26 mouse cellular contexts compared by ENCODE assay signal in genomic region chr1:30701116-30701515, GRCm38 (mm10).
A peak's percentile ranks its signal among the peaks of the same experiment; 100 is the strongest.
DNase-seq lines count a peak whose midpoint lies in the region; ATAC-seq and TF ChIP-seq lines count a peak whose summit lies in the region.
"Had no signal": no experiment of that assay in that cellular context is flagged by ENCODE, and none has a peak within 500 bp of the region (broad histone marks: within the 10 kb centered on the region; RNA-seq: fewer than 3 reads in every experiment).

No protein-coding gene starts in this region.

- no peak for DNase-seq in left cerebral cortex, adult 2 months (ENCODE audit: extremely low spot score in 1 of 2, low spot score in 2 of 2)
- DNase-seq in left cerebral cortex, postnatal 36 days (ENCODE audit: low spot score in 2 of 2) = no peak
- DNase-seq in brain, embryonic 14.5 days (ENCODE audit: low read depth) = peak; percentile 62
- DNase-seq in layer of hippocampus, adult 9-10 months (ENCODE audit: low spot score) = peak; percentile 60
- no peak for DNase-seq in B cell, adult 2 months
- DNase-seq in lung, postnatal 25 days (ENCODE audit: low spot score) = no peak
- DNase-seq: cerebellum, adult 8-10 months; heart, postnatal 4 days; kidney, adult 18-20 months; kidney, postnatal 4 days; right cerebral cortex, postnatal 4 days; thymus, adult 2 months; thymus, postnatal 4 days had no signal

- TF ChIP-seq CTCF in left cerebral cortex, adult 2 months (IDR thresholded peaks at IDR 0.05) = no peak
- no peak for TF ChIP-seq CTCF in brain, embryonic 14.5 days (IDR thresholded peaks at IDR 0.05; ENCODE audit: borderline replicate concordance, extremely low read depth, insufficient read depth, insufficient read length)

- H3K36me3 ChIP-seq in forebrain, embryonic 15.5 days = no peaks in the 10 kb centered on the region
- H3K36me3 ChIP-seq in forebrain, embryonic 12.5 days (replicated peaks) = no peaks in the 10 kb centered on the region
- H3K36me3 ChIP-seq: embryonic facial prominence, embryonic 15.5 days; G1E; heart, embryonic 10.5 days; limb, embryonic 13.5 days; liver, embryonic 12.5 days; stomach, embryonic 15.5 days had no signal

- no peaks in the 10 kb centered on the region for H3K4me1 ChIP-seq in forebrain, embryonic 15.5 days
- no peaks in the 10 kb centered on the region for H3K4me1 ChIP-seq in forebrain, embryonic 12.5 days
- H3K4me1 ChIP-seq: embryonic facial prominence, embryonic 15.5 days; heart, embryonic 10.5 days; limb, embryonic 13.5 days; liver, embryonic 12.5 days; stomach, embryonic 15.5 days had no signal

- intact Hi-C loops in left cerebral cortex, adult 2 months (cut with DNase I) = loop anchor here (2.0 to 5.0 kb wide), 3 partner anchors 71 to 636 kb away; no protein-coding TSS in a partner anchor
- intact Hi-C loops in left cerebral cortex, postnatal 36 days (cut with DNase I) = loop anchor here (5.0 to 10.0 kb wide), 2 partner anchors 234 to 636 kb away; no protein-coding TSS in a partner anchor

- TF ChIP-seq POLR2A in brain, embryonic 14.5 days (IDR thresholded peaks at IDR 0.05; ENCODE audit: borderline replicate concordance, extremely low read depth, insufficient read depth, insufficient read length, poor library complexity, severe bottlenecking) = no peak

- ATAC-seq in forebrain, embryonic 15.5 days (replicated peaks) = peak; percentile 84
- ATAC-seq in forebrain, embryonic 12.5 days (ENCODE audit: low FRiP score) = no peak
- ATAC-seq: inflammation-experienced regulatory T-cells, adult 6 months; liver, embryonic 12.5 days; Patski had no signal

- no peaks in the 10 kb centered on the region for H3K27me3 ChIP-seq in forebrain, embryonic 15.5 days
- H3K27me3 ChIP-seq in forebrain, embryonic 12.5 days = no peaks in the 10 kb centered on the region
- H3K27me3 ChIP-seq: CH12.LX; embryonic facial prominence, embryonic 15.5 days; limb, embryonic 13.5 days; liver, embryonic 12.5 days; stomach, embryonic 15.5 days had no signal

- peak overlapping the region; percentile 84 for H3K27ac ChIP-seq in forebrain, embryonic 15.5 days (replicated peaks)
- no peak overlapping the region for H3K27ac ChIP-seq in forebrain, embryonic 12.5 days
- H3K27ac ChIP-seq in left cerebral cortex, adult 2 months = peak overlapping the region; percentile 69
- H3K27ac ChIP-seq: embryonic facial prominence, embryonic 15.5 days; heart, embryonic 10.5 days; hindbrain, embryonic 14.5 days; limb, embryonic 13.5 days; liver, embryonic 12.5 days; stomach, embryonic 15.5 days had no signal

- H3K9me3 ChIP-seq in forebrain, embryonic 15.5 days = no peaks in the 10 kb centered on the region
- no peaks in the 10 kb centered on the region for H3K9me3 ChIP-seq in forebrain, embryonic 12.5 days
- H3K9me3 ChIP-seq: embryonic facial prominence, embryonic 15.5 days; G1E; heart, embryonic 10.5 days; limb, embryonic 13.5 days; liver, embryonic 12.5 days; stomach, embryonic 15.5 days had no signal

- no peak overlapping the region for H3K4me2 ChIP-seq in forebrain, embryonic 15.5 days (replicated peaks)
- no peak overlapping the region for H3K4me2 ChIP-seq in forebrain, embryonic 12.5 days
- H3K4me2 ChIP-seq: embryonic facial prominence, embryonic 15.5 days; hindbrain, embryonic 14.5 days; limb, embryonic 13.5 days; liver, embryonic 12.5 days; midbrain, embryonic 11.5 days; stomach, embryonic 15.5 days had no signal

- 51% methylated on average over 3 of the region's 3 CpGs for WGBS in forebrain, embryonic 15.5 days
- WGBS in forebrain, embryonic 12.5 days = 82% methylated on average over 3 of the region's 3 CpGs

- H3K9ac ChIP-seq in forebrain, embryonic 15.5 days (replicated peaks) = no peak overlapping the region
- H3K9ac ChIP-seq in forebrain, embryonic 12.5 days = no peak overlapping the region
- H3K9ac ChIP-seq: embryonic facial prominence, embryonic 15.5 days; hindbrain, embryonic 14.5 days; limb, embryonic 13.5 days; liver, embryonic 12.5 days; stomach, embryonic 15.5 days had no signal

- H3K4me3 ChIP-seq in forebrain, embryonic 15.5 days = no peak overlapping the region
- H3K4me3 ChIP-seq in forebrain, embryonic 12.5 days (replicated peaks) = no peak overlapping the region
- no peak overlapping the region for H3K4me3 ChIP-seq in left cerebral cortex, adult 2 months
- H3K4me3 ChIP-seq: embryonic facial prominence, embryonic 15.5 days; heart, embryonic 10.5 days; limb, embryonic 13.5 days; liver, embryonic 12.5 days; stomach, embryonic 15.5 days had no signal

Comparison
In these comparisons a context has a peak if more than half of its experiments do, and no peak if none do; other contexts are left out.
1. DNase-seq: peak in brain, embryonic 14.5 days (single experiment) and layer of hippocampus, adult 9-10 months (single experiment); none in left cerebral cortex, adult 2 months (0 of 2), left cerebral cortex, postnatal 36 days (0 of 2), B cell, adult 2 months (0 of 2) and lung, postnatal 25 days (single experiment).